Mouse (Mus musculus): ENCODE data around the gene Gpd1l.

Gpd1l gene

DNA sequence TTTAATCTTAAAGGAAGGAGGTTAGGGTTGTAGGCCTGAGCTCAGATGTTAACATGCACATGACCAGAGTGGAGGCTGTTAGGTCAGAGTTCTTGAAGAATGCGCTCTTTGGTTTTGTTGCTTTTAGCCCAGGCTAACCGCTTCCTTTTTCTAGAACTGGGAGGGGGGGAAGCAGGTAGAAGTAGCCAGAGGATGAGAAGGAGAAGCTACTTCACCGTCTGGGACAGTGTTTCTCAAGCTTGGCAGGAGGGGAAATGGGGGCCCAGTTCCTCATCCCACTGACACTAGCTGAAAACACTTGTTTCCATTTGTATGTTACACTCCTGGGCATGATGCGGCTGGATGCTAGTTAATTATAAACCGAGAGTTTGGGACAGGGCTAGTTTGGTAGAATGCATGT is 8.2 kb downstream of the Gpd1l start:
- DNase-seq = no peak

DNA sequence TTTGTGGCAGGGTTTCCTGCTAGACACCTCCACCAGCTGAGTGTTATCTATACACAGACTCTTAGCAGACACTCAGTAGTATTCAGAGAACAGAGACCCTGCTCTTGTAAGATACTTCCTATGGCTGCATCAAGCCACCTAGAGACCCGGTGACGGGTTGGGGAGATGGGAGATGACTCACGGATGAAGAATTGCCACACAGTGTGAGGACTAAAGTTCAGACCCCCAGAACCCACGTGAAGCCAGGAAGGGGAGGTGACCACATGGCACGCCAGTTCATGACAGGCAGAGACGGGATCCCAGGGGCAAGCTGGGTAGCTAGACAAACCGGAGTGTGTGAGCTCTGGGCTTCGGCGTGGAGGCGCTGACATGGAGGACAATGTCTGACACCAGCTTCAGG is 8.7 kb downstream of the Gpd1l start:
- no peak for DNase-seq

- no peak for DNase-seq
Observed at GRCm38 (mm10) chr9:114924511-114924910, 9.3 kb downstream of the Gpd1l start.

DNA sequence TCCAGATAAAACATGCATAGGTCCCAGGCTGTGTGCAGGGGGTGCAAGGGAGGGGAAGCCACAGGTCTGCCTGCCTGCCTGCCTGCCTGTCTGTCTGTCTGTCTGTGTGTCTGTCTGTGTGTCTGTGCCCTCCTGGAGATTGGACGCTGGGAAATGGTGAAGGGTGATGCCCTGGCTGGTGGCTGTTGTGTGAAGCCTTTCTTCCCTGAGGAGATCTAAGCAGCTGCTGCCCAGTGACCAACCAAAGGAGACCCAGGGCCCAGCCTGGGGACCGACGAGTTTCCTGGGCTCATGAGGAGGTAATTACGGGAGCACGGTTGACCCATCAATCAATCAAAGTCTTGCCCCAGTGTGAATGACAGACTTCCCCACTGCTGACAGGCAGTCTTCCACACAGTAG is 11.6 kb downstream of the Gpd1l start:
- DNase-seq = no peak

- no peak for DNase-seq
Observed at GRCm38 (mm10) chr9:114921352-114922081, 12.3 kb downstream of the Gpd1l start.

DNA sequence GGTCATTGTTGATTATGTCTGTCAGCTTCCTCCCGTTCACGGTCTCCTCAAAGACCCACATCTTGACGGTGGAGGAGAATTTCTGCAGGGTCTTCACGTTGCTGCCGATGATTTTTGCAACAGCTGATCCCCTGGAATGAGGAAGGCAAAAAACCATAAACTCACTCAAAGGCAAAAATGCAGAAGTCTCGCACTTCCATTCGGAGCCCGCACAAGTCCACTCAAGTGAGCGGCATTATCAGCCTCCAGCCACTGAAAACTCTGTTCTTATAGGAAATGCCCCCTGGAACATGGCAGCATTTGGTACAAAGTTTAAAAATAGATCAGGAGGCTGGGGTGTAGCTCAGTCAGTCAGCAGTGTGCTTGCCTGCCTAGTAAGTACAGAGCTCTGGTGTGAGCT is 13.2 kb downstream of the Gpd1l start:
- no peak for DNase-seq

- DNase-seq = peak in 1 of 2 experiments; percentile 66
Observed at GRCm38 (mm10) chr9:114912680-114913649, 20.8 kb downstream of the Gpd1l start.

DNA sequence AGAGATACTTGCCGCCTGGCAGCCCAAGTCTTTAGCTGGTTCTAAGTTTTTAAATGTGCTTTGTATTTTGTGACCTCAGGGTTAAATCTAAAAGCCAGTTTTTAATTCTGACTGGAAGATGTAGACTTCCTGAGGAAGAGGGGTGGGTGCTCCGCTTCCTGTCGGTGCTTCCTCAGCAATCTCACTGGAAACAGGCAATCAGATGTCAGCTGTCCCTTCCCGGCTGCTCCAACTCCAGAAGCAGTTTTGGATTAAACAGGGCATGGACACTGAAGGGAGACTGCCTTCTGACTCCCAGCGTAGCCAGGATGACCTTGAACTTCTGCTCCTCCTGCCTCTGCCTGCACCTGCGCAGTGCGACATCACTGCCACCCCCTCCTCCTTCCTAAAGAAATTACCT is 26.3 kb downstream of the Gpd1l start:
- DNase-seq = no peak

DNA sequence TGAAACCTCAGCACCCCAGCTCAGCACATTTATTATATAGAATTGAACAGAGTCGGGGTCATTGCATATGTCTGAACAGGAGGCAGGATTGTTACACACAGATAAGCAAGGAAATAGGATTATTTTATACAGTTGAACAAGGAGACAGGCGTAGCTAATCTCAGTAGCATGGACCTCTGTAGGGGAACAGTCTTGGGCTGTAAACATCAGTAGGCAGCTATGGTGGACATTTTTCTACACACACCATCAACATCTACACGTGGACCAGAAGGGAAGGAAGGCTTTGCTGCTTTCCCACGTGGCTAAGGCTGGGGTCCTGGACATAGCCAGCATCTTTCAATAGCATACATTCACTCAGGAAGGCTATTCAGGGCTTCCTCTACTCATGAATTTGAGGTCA is 37.9 kb downstream of the Gpd1l start:
- no peak for DNase-seq

GRCm38 (mm10) chr9:114892974-114893373 is 40.8 kb downstream of the Gpd1l start:
- no peak for DNase-seq

GRCm38 (mm10) chr9:114890377-114890776 is 43.4 kb downstream of the Gpd1l start:
- DNase-seq = no peak

- no peak for DNase-seq
Observed at GRCm38 (mm10) chr9:114888856-114889407, 44.9 kb downstream of the Gpd1l start.

DNA sequence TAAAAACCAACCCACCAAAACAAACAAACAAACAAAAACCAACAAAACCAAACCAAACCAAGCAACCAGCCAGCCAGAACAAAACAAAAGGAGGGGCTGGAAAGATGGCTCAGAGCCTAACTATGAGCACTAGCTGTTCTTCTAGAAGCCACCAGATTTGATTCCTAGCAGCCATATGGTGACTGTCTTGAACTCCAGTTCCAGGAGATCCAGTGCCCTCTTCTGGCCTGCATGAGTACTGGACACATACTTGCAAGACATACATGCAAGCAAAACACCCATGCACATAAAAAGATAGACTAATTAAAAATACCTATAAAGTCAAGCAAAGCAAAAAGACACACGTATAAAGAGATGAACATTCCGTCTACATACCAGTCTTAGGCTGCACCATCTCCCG is 46.1 kb downstream of the Gpd1l start:
- peak in 1 of 2 experiments; percentile 14 for DNase-seq

- DNase-seq = no peak
Observed at GRCm38 (mm10) chr9:114885991-114886662, 47.7 kb downstream of the Gpd1l start.

- no peak for DNase-seq
Observed at GRCm38 (mm10) chr9:114885564-114885963, 48.2 kb downstream of the Gpd1l start.

- DNase-seq = no peak
Observed at GRCm38 (mm10) chr9:114881977-114882376, 51.8 kb downstream of the Gpd1l start.

DNA sequence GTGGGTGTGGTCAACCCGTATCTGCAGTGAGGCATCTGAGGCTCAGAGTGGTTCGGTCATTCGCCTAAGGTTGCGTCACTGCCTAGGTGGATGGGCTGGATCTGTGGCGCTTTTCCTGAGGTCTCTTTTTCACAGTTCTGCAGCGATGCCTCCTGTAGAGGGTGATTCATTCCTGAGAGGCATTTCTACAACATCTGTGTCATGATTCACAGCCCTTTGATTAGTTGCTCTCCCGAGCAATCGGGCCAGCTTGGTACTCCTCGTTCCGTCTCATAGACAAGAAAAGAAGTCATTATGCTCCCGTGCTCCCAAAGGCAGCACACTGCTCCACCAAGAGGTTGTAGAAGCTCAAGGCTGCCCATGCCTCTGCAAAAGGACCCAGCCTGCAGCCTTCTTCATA is 78.5 kb downstream of the Gpd1l start:
- no peak for DNase-seq

DNA sequence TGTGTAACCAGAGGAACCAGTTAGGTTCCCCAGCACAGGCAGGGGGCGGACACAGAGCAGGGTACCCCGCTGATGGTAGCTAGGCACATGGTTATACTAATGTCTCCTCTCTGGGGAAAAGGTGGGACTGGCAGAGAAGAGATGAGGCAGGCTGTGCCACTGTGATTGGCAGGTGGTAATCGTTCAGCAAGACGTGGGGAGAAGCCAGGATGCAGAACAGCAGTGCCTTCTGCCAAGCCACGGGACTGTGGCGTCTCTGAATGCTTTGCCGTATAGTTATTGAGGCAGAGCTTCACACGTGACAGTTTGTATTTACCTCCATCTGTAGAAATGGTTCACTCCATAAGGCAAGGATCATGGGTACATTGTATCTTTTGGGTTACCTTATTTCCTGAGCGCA is 79.1 kb downstream of the Gpd1l start:
- DNase-seq = no peak

GRCm38 (mm10) chr9:114853336-114853735 is 80.5 kb downstream of the Gpd1l start:
- no peak for DNase-seq

DNA sequence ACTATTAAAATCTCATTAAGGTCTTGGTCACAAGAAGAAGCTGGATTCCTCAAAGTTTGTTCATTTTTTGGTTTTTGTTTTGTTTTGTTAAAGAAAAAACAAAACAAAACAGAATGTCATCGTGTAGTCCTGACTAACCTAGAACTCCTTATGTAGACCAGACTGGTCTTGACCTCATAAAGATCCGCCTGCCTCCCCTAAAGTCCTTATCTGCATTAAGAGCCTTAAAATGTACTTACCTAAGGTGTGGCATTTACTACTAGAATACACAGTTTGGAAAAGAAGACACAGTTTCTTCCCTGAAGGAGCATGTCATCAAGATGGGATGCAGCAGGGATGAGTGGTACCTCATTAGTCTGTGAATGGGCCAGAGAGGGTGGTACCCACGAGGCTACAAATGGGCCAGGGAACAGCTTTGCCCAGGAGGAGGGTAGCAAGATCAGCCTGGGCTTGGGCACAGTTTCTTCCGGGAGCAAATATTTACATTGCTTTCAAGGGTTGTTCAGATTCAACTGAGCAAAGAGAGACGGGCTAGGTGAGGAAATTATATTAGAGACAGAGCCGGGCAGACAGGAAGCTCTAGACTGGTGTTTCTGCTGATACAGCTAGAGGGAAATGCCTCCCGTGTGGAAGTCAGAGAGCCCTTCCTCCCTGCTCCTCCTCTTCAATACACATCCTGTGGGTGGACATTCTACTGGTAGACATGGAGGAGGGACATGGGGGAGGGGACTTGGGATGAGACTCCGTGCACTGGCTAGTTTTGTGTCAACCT is 82.2 kb downstream of the Gpd1l start:
- no peak for DNase-seq
